31 mouse cellular contexts compared by ENCODE assay signal in the genomic region with DNA sequence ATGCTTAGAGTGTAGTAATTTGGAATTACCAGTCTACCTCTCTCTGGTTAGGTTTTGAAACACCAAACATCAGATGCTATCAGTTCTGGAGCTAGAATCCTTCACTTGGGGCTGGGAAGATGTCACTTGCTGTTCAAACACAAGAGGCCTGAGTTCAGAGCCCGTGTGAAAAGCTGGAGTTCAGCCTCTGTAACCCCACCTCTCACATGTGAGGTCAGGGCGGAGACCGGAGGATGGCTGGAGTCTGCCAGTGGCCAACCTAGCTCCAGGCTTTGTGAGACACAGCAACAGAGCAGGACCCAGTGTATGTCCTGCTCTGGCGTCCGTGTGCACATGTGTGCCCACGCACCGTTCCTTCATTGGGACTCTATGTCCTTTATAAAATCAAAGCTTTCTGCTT. TPM values are rescaled to one million over a fixed set of nuclear protein-coding genes. Genes with fewer than 3 reads are reported as not detected.
A peak's percentile ranks its signal among the peaks of the same experiment; 100 is the strongest.
DNase-seq lines count a peak whose midpoint lies in the region; ATAC-seq and TF ChIP-seq lines count a peak whose summit lies in the region.
"Had no signal": no experiment of that assay in that cellular context is flagged by ENCODE, and none has a peak within 500 bp of the region (broad histone marks: within the 10 kb centered on the region; RNA-seq: fewer than 3 reads in every experiment).

No protein-coding gene starts in this region.

- peak; percentile 52 for DNase-seq in cerebellum, adult 9-11 months
- no peak for DNase-seq in cerebellum, postnatal 25 days
- no peak for DNase-seq in ES-E14 (ENCODE audit: low read depth, low spot score)
- DNase-seq in kidney, adult 18-20 months, result no peak
- DNase-seq in gastrocnemius, adult 18-20 months (ENCODE audit: low spot score), result no peak
- DNase-seq in spleen, postnatal 36 days (ENCODE audit: low spot score in 2 of 2), result no peak
- DNase-seq: adrenal gland, postnatal 10 days; cerebellum, adult 8-10 months; forebrain, postnatal 0 days; gastrocnemius, postnatal 10 days; heart, postnatal 4 days; kidney, postnatal 14 days; layer of hippocampus, adult 9-11 months; lung, postnatal 36 days; right cerebral cortex, postnatal 4 days; thymus, adult 2 months; thymus, postnatal 36 days had no signal

- H3K9me3 ChIP-seq in E14TG2a.4 (ENCODE audit: low read length) (no peaks in the 10 kb centered on the region), ES-E14 (ENCODE audit: control insufficient read depth, insufficient read depth, low read depth, low read length) (no peaks in the 10 kb centered on the region)
- H3K9me3 ChIP-seq in liver, embryonic 15.5 days (replicated peaks), result no peaks in the 10 kb centered on the region
- H3K9me3 ChIP-seq: embryonic facial prominence, embryonic 10.5 days; embryonic facial prominence, embryonic 15.5 days; forebrain, embryonic 12.5 days; heart, embryonic 12.5 days; neural tube, embryonic 12.5 days had no signal

- WGBS in liver, embryonic 15.5 days (ENCODE audit: insufficient replicate concordance), result 79% methylated on average over 7 of the region's 7 CpGs

- H3K4me3 ChIP-seq in E14TG2a.4 (replicated peaks; ENCODE audit: low read length) (peak overlapping the region; percentile 86), ES-E14 (ENCODE audit: insufficient read depth in 1 of 2, low read depth in 1 of 2, low read length in 2 of 2, poor library complexity in 1 of 2, severe bottlenecking in 1 of 2) (peak overlapping the region in 1 of 2 experiments; percentile 15; a peak in 1 of 4 replicates)
- no peak overlapping the region for H3K4me3 ChIP-seq in liver, embryonic 15.5 days (replicated peaks)
- H3K4me3 ChIP-seq: forebrain, embryonic 12.5 days; heart, embryonic 12.5 days; neural tube, embryonic 12.5 days had no signal

- in situ Hi-C loops in ES-E14 (cut with MboI; ENCODE audit: low sequenced_read_pairs in 2 of 2, unreplicated experiment in 2 of 2), result no loop called here

- TF ChIP-seq CTCF in E14TG2a.4 (conservative IDR thresholded peaks at IDR 0.05; ENCODE audit: low read length), result no peak

- H3K4me2 ChIP-seq in liver, embryonic 15.5 days, result no peak overlapping the region

- H3K36me3 ChIP-seq in E14TG2a.4 (ENCODE audit: insufficient read depth, low read length) (peaks cover 12% of the 10 kb centered on the region), ES-E14 (ENCODE audit: control insufficient read depth, insufficient read depth, low read length, poor library complexity, severe bottlenecking) (no peaks in the 10 kb centered on the region)
- H3K36me3 ChIP-seq in liver, embryonic 15.5 days (replicated peaks), result no peaks in the 10 kb centered on the region; the same call in 1 of the 2 replicates
- H3K36me3 ChIP-seq: embryonic facial prominence, embryonic 10.5 days; embryonic facial prominence, embryonic 15.5 days; forebrain, embryonic 12.5 days; heart, embryonic 12.5 days; neural tube, embryonic 12.5 days had no signal

- peak overlapping the region; percentile 92 for H3K27ac ChIP-seq in ES-E14 (ENCODE audit: insufficient read depth, low read depth, low read length, poor library complexity, severe bottlenecking)
- H3K27ac ChIP-seq in liver, embryonic 15.5 days (replicated peaks), result 0 out of 2 replicates have a peak overlapping the region, but pooled peaks have one; percentile 96
- H3K27ac ChIP-seq: forebrain, embryonic 12.5 days; neural tube, embryonic 12.5 days had no signal

- no peaks in the 10 kb centered on the region for H3K27me3 ChIP-seq in E14TG2a.4 (ENCODE audit: insufficient read depth, low read length)
- peaks cover 9% of the 10 kb centered on the region for H3K27me3 ChIP-seq in liver, embryonic 15.5 days

- peak overlapping the region; percentile 54; the same call in 1 of the 2 replicates for H3K9ac ChIP-seq in ES-E14 (ENCODE audit: insufficient read depth, low read depth, low read length, poor library complexity, severe bottlenecking)
- H3K9ac ChIP-seq in liver, embryonic 15.5 days, result peak overlapping the region; percentile 29; the same call in 1 of the 2 replicates
- H3K9ac ChIP-seq: neural tube, embryonic 12.5 days had no signal

- H3K4me1 ChIP-seq in E14TG2a.4 (replicated peaks; ENCODE audit: low read depth, low read length), result peaks cover 71% of the 10 kb centered on the region
- H3K4me1 ChIP-seq in ES-E14 (ENCODE audit: control insufficient read depth in 2 of 2, insufficient read depth in 2 of 2, low read length in 2 of 2, poor library complexity in 1 of 2), result peaks cover 11 to 25% of the 10 kb centered on the region in 2 experiments; a peak in 3 of 4 replicates
- peaks cover 50% of the 10 kb centered on the region for H3K4me1 ChIP-seq in liver, embryonic 15.5 days (replicated peaks)

- no peak for ATAC-seq in liver, embryonic 15.5 days (ENCODE audit: insufficient read depth)
- ATAC-seq: forebrain, postnatal 0 days; intestine, postnatal 0 days; midbrain, embryonic 16.5 days had no signal

TF ChIP-seq in ES-E14, 5 proteins besides CTCF, POLR2A, EP300 and RAD21:
- TF ChIP-seq CHD2 (IDR thresholded peaks at IDR 0.05; ENCODE audit: low read depth, low read length) (no peak), MAFK (IDR thresholded peaks at IDR 0.05; ENCODE audit: insufficient read depth, low read depth, low read length) (no peak), ZC3H11A (IDR thresholded peaks at IDR 0.05; ENCODE audit: borderline replicate concordance, low read depth, low read length) (no peak), HCFC1 (IDR thresholded peaks at IDR 0.05; ENCODE audit: borderline replicate concordance, insufficient read depth, low read length) (no peak), ZNF384 (IDR thresholded peaks at IDR 0.05; ENCODE audit: low read depth, low read length) (no peak)

RNA-seq across cellular contexts. Expression of gene Sp2, which starts 3.4 kb away (rescaled TPM):
- 4.5 and 5.4 TPM in 2 replicates for total RNA-seq in ES-E14 (2012; rRNA removed)
- 17.6 and 18.0 TPM in 2 replicates for polyA plus RNA-seq in liver, embryonic 15.5 days (2015; fragmentation: Nextera tagmentation; extraction: Ambion mirVana)
- total RNA-seq in gastrocnemius, adult 18-20 months (2021), result 10 to 100 TPM; 11.2 TPM

RNA-seq across cellular contexts. Expression of gene Sp6, which starts 33.9 kb away (rescaled TPM):
- total RNA-seq in ES-E14 (2012; rRNA removed), result 3.2 and 5.0 TPM in 2 replicates
- polyA plus RNA-seq in liver, embryonic 15.5 days (2015; fragmentation: Nextera tagmentation; extraction: Ambion mirVana), result 0.03 and 0.05 TPM in 2 replicates
- total RNA-seq in gastrocnemius, adult 18-20 months (2021), result under 1 TPM; 0.09 to 0.14 TPM
- total RNA-seq: heart, postnatal 4 days had no signal
- polyA plus RNA-seq: heart, postnatal 0 days; midbrain, embryonic 11.5 days had no signal

RNA-seq across cellular contexts. Expression of gene Pnpo, which starts 35.5 kb away (rescaled TPM):
- 24.0 and 27.7 TPM in 2 replicates for total RNA-seq in ES-E14 (2012; rRNA removed)
- polyA plus RNA-seq in liver, embryonic 15.5 days (2015; fragmentation: Nextera tagmentation; extraction: Ambion mirVana), result 719 and 785 TPM in 2 replicates
- 1 to 10 TPM; 7.6 to 9.0 TPM for total RNA-seq in gastrocnemius, adult 18-20 months (2021)

RNA-seq across cellular contexts. Expression of gene Scrn2, which starts 50.4 kb away (rescaled TPM):
- total RNA-seq in ES-E14 (2012; rRNA removed), result 16.5 and 22.2 TPM in 2 replicates
- 11.8 and 13.2 TPM in 2 replicates for polyA plus RNA-seq in liver, embryonic 15.5 days (2015; fragmentation: Nextera tagmentation; extraction: Ambion mirVana)
- total RNA-seq in gastrocnemius, adult 18-20 months (2021), result 10 to 100 TPM; 13.1 to 13.2 TPM

RNA-seq across cellular contexts. Expression of gene Prr15l, which starts 51.4 kb away (rescaled TPM):
- 0.67 and 1.2 TPM in 2 replicates for total RNA-seq in ES-E14 (2012; rRNA removed)
- polyA plus RNA-seq in liver, embryonic 15.5 days (2015; fragmentation: Nextera tagmentation; extraction: Ambion mirVana), result 5.9 and 6.1 TPM in 2 replicates
- not detected for total RNA-seq in gastrocnemius, adult 18-20 months (2021)
- total RNA-seq: forebrain, postnatal 0 days; gastrocnemius, postnatal 10 days; left cerebral cortex, adult 18-20 months; left cerebral cortex, postnatal 14 days had no signal
- polyA plus RNA-seq: cortical plate, adult 2 months had no signal
